Mouse (Mus musculus) liver, postnatal 0 days (tissue): ENCODE results near the gene Fam189a2.

Experiments
- CTCF ChIP-seq: sonication (generic); IDR thresholded peaks from 2 replicates; pipeline ENCODE4 v1.5.1; 2016; ENCODE audit warnings: antibody characterized with exemption, low read depth
- EP300 ChIP-seq: IDR thresholded peaks from 2 replicates; pipeline ENCODE4 v1.6.1; 2016; ENCODE audit warnings: antibody characterized with exemption, low read depth, mild to moderate bottlenecking

GRCm38 (mm10) chr19:24018396-24018795, 12.4 kb downstream of the Fam189a2 start:
- TF ChIP-seq CTCF: no peak
- TF ChIP-seq EP300: no peak
